Mouse (Mus musculus): ENCODE measurements around the gene Creld2.

GRCm38 (mm10) chr15:88823376-88823775, 3.9 kb downstream of the Creld2 start:
- TF ChIP-seq CTCF (IDR thresholded peaks at IDR 0.05; ENCODE audit: control insufficient read depth, insufficient read depth, low read length): no peak
- TF ChIP-seq POLR2A (IDR thresholded peaks at IDR 0.05; ENCODE audit: borderline replicate concordance, control insufficient read depth, low read depth, low read length): no peak

All from bone marrow, adult 2 months (tissue).